Mouse (Mus musculus): ENCODE measurements at regions not wholly inside any gene's neighbourhood (a gene's known extent, or its start where the extent isn't known, plus 50 kb on each side); places are given as distances from the start of the nearest gene placed in this dataset.
"Not testable (repeated sequence)": the region's sequence is repeated elsewhere in the genome, so short reads cannot be mapped to it uniquely, and the experiment has no call there.

- no peak for DNase-seq (ENCODE audit: low spot score in 2 of 2)
These were observed 51.4 kb upstream of the Dpt start for GRCm38 (mm10) chr1:164744955-164745608.

GRCm38 (mm10) chr1:164744499-164744898, 51.9 kb upstream of the Dpt start:
- no peak for DNase-seq (ENCODE audit: low spot score in 2 of 2)

- DNase-seq (ENCODE audit: low spot score in 2 of 2) = not testable (repeated sequence)
These were observed 53.5 kb upstream of the Dpt start for GRCm38 (mm10) chr1:164742897-164743296.

GRCm38 (mm10) chr1:164735646-164736045, 60.8 kb upstream of the Dpt start:
- no peak for DNase-seq (ENCODE audit: low spot score in 2 of 2)

- no peak for DNase-seq (ENCODE audit: low spot score in 2 of 2)
These were observed 62.7 kb upstream of the Dpt start for GRCm38 (mm10) chr1:164733741-164734140.

GRCm38 (mm10) chr1:164722054-164722453, 74.4 kb upstream of the Dpt start:
- DNase-seq (ENCODE audit: low spot score in 2 of 2) = peak; percentile 22 to 37

GRCm38 (mm10) chr1:164714905-164715304, 81.5 kb upstream of the Dpt start:
- DNase-seq (ENCODE audit: low spot score in 2 of 2) = no peak

GRCm38 (mm10) chr1:164713798-164714551, 82.5 kb upstream of the Dpt start:
- no peak for DNase-seq (ENCODE audit: low spot score in 2 of 2)

GRCm38 (mm10) chr1:164712514-164712913, 83.9 kb upstream of the Dpt start:
- DNase-seq (ENCODE audit: low spot score in 2 of 2) = no peak

- no peak for DNase-seq (ENCODE audit: low spot score in 2 of 2)
These were observed 91.9 kb upstream of the Dpt start for GRCm38 (mm10) chr1:164704397-164705091.

GRCm38 (mm10) chr1:164703560-164704131, 92.8 kb upstream of the Dpt start:
- no peak for DNase-seq (ENCODE audit: low spot score in 2 of 2)

- DNase-seq (ENCODE audit: low spot score in 2 of 2) = no peak
These were observed 106.4 kb upstream of the Dpt start for GRCm38 (mm10) chr1:164690055-164690454.

GRCm38 (mm10) chr1:164689311-164689710, 107.1 kb upstream of the Dpt start:
- peak in 1 of 2 experiments; percentile 60 for DNase-seq (ENCODE audit: low spot score in 2 of 2)

GRCm38 (mm10) chr1:164684437-164684836, 112.0 kb upstream of the Dpt start:
- DNase-seq (ENCODE audit: low spot score in 2 of 2) = no peak

GRCm38 (mm10) chr1:164683788-164684187, 112.7 kb upstream of the Dpt start:
- DNase-seq (ENCODE audit: low spot score in 2 of 2) = peak in 1 of 2 experiments; percentile 69

- DNase-seq (ENCODE audit: low spot score in 2 of 2) = no peak
These were observed 113.4 kb upstream of the Dpt start for GRCm38 (mm10) chr1:164682867-164683599.

GRCm38 (mm10) chr1:164682426-164682825, 114.0 kb upstream of the Dpt start:
- DNase-seq (ENCODE audit: low spot score in 2 of 2) = no peak

- DNase-seq (ENCODE audit: low spot score in 2 of 2) = peak in 1 of 2 experiments; percentile 57
These were observed 114.9 kb upstream of the Dpt start for GRCm38 (mm10) chr1:164681582-164681981.

- DNase-seq (ENCODE audit: low spot score in 2 of 2) = no peak
These were observed 118.1 kb upstream of the Dpt start for GRCm38 (mm10) chr1:164678303-164678702.

- no peak for DNase-seq (ENCODE audit: low spot score in 2 of 2)
These were observed 144.2 kb upstream of the Dpt start for GRCm38 (mm10) chr1:164652244-164652643.

GRCm38 (mm10) chr1:164637901-164638462, 158.5 kb upstream of the Dpt start:
- no peak for DNase-seq (ENCODE audit: low spot score in 2 of 2)
